ENCODE assay signal across 8 mouse cellular contexts in genomic region chr4:116220780-116221139, GRCm38 (mm10). TPM values are rescaled to one million over a fixed set of nuclear protein-coding genes. Genes with fewer than 3 reads are reported as not detected.
DNase-seq lines count a peak whose midpoint lies in the region; ATAC-seq and TF ChIP-seq lines count a peak whose summit lies in the region.

No protein-coding gene starts in this region.

- H3K9ac ChIP-seq in kidney, embryonic 14.5 days (ENCODE audit: low read depth, low read length), result peak overlapping the region; percentile 94
- peak overlapping the region; percentile 88 for H3K9ac ChIP-seq in forebrain, postnatal 0 days

- no peak for DNase-seq in kidney, postnatal 25 days
- DNase-seq in forebrain, postnatal 0 days, result no peak
- DNase-seq in frontal cortex, postnatal 14 days (ENCODE audit: low spot score in 2 of 2), result no peak
- no peak for DNase-seq in thymus, postnatal 10 days (ENCODE audit: low spot score in 2 of 2)
- no peak for DNase-seq in urinary bladder, postnatal 36 days (ENCODE audit: low spot score in 2 of 2)

- peak; percentile 71 for ATAC-seq in kidney, embryonic 14.5 days (ENCODE audit: low FRiP score, low TSS enrichment)
- ATAC-seq in forebrain, postnatal 0 days, result peak; percentile 66

- TF ChIP-seq POLR2A in bone marrow, adult 2 months (IDR thresholded peaks at IDR 0.05; ENCODE audit: borderline replicate concordance, control insufficient read depth, low read depth, low read length), result peak; percentile 46; the same call in 1 of the 2 replicates

- H3K27me3 ChIP-seq in kidney, embryonic 14.5 days (ENCODE audit: control insufficient read depth, insufficient read depth, low read length), result no peaks in the 10 kb centered on the region
- no peaks in the 10 kb centered on the region for H3K27me3 ChIP-seq in forebrain, postnatal 0 days (ENCODE audit: insufficient read depth, low read length)
- H3K27me3 ChIP-seq in megakaryocyte, embryonic 14.5 days (replicated peaks), result peaks cover 15% of the 10 kb centered on the region

- H3K9me3 ChIP-seq in kidney, embryonic 14.5 days (ENCODE audit: control insufficient read depth, low read length), result no peaks in the 10 kb centered on the region
- H3K9me3 ChIP-seq in forebrain, postnatal 0 days (ENCODE audit: low read length), result no peaks in the 10 kb centered on the region
- 0 out of 2 replicates have a peak, but pooled peaks cover under 1% of the 10 kb centered on the region for H3K9me3 ChIP-seq in megakaryocyte, embryonic 14.5 days

- peak overlapping the region; percentile 77 for H3K4me3 ChIP-seq in kidney, embryonic 14.5 days (ENCODE audit: low read length)
- peak overlapping the region; percentile 83 for H3K4me3 ChIP-seq in bone marrow, adult 2 months (replicated peaks; ENCODE audit: control insufficient read depth, low read depth, low read length)
- peak overlapping the region; percentile 84 for H3K4me3 ChIP-seq in forebrain, postnatal 0 days (ENCODE audit: low read depth, low read length)
- H3K4me3 ChIP-seq in megakaryocyte, embryonic 14.5 days (replicated peaks), result peak overlapping the region; percentile 97

- H3K36me3 ChIP-seq in kidney, embryonic 14.5 days (ENCODE audit: control insufficient read depth, insufficient read depth, low read length), result no peaks in the 10 kb centered on the region
- no peaks in the 10 kb centered on the region for H3K36me3 ChIP-seq in forebrain, postnatal 0 days (ENCODE audit: insufficient read depth)
- no peaks in the 10 kb centered on the region for H3K36me3 ChIP-seq in megakaryocyte, embryonic 14.5 days (replicated peaks; ENCODE audit: low read length)

- under 1% methylated on average over 23 of the region's 26 CpGs for WGBS in kidney, embryonic 14.5 days
- 1% methylated on average over 26 of the region's 26 CpGs for WGBS in bone marrow, adult 2 months
- 1% methylated on average over 25 of the region's 26 CpGs for WGBS in forebrain, postnatal 0 days

- peak overlapping the region; percentile 99 for H3K27ac ChIP-seq in kidney, embryonic 14.5 days (ENCODE audit: low read depth, low read length)
- peak overlapping the region; percentile 94 for H3K27ac ChIP-seq in bone marrow, adult 2 months (ENCODE audit: control insufficient read depth, insufficient read depth, low read depth, low read length, poor library complexity)
- peak overlapping the region; percentile 99 for H3K27ac ChIP-seq in forebrain, postnatal 0 days (ENCODE audit: low read depth, low read length)

- H3K4me2 ChIP-seq in kidney, embryonic 14.5 days (replicated peaks; ENCODE audit: low read depth, low read length), result peak overlapping the region; percentile 68
- peak overlapping the region; percentile 65 for H3K4me2 ChIP-seq in forebrain, postnatal 0 days (ENCODE audit: low read depth)

- H3K4me1 ChIP-seq in kidney, embryonic 14.5 days (ENCODE audit: control insufficient read depth, insufficient read depth, low read length), result peaks cover 6% of the 10 kb centered on the region; the same call in 1 of the 2 replicates
- H3K4me1 ChIP-seq in bone marrow, adult 2 months (ENCODE audit: control insufficient read depth, insufficient read depth, low read length), result no peaks in the 10 kb centered on the region
- no peaks in the 10 kb centered on the region for H3K4me1 ChIP-seq in forebrain, postnatal 0 days (ENCODE audit: insufficient read depth)
- H3K4me1 ChIP-seq in megakaryocyte, embryonic 14.5 days, result peaks cover 11% of the 10 kb centered on the region; the same call in 1 of the 2 replicates

- TF ChIP-seq CTCF in bone marrow, adult 2 months (IDR thresholded peaks at IDR 0.05; ENCODE audit: control insufficient read depth, insufficient read depth, low read length), result no peak
- TF ChIP-seq CTCF in forebrain, postnatal 0 days (IDR thresholded peaks at IDR 0.05; ENCODE audit: low read depth), result no peak

RNA-seq across cellular contexts. Expression of gene Pik3r3, which starts 0.7 kb away (rescaled TPM):
- polyA plus RNA-seq in kidney, embryonic 14.5 days (2014; fragmentation: Nextera tagmentation; extraction: Ambion mirVana), result 19.9 and 27.6 TPM in 2 replicates
- polyA plus RNA-seq in bone marrow, adult 2 months (2011; ENCODE audit: insufficient read depth, insufficient read length, low replicate concordance, missing spikeins), result 0.56 and 0.95 TPM in 2 replicates
- 41.5 and 51.3 TPM in 2 replicates for total RNA-seq in forebrain, postnatal 0 days (2014; rRNA removed)
- 21.5 and 30.8 TPM in 2 replicates for polyA plus RNA-seq in forebrain, postnatal 0 days (2015; fragmentation: Nextera tagmentation; extraction: Ambion mirVana)
- polyA plus RNA-seq in megakaryocyte, embryonic 14.5 days (2012; ENCODE audit: insufficient read depth, low replicate concordance), result 1.2 TPM in 1 of 2 replicates, not detected in the other

RNA-seq across cellular contexts. Expression of gene Gm49337, which starts 47.6 kb away (rescaled TPM):
- not detected in 2 replicates for polyA plus RNA-seq in kidney, embryonic 14.5 days (2014; fragmentation: Nextera tagmentation; extraction: Ambion mirVana)
- polyA plus RNA-seq in bone marrow, adult 2 months (2011; ENCODE audit: insufficient read depth, insufficient read length, low replicate concordance, missing spikeins), result not detected in 2 replicates
- not detected in 2 replicates for total RNA-seq in forebrain, postnatal 0 days (2014; rRNA removed)
- not detected in 2 replicates for polyA plus RNA-seq in forebrain, postnatal 0 days (2015; fragmentation: Nextera tagmentation; extraction: Ambion mirVana)
- not detected in 2 replicates for polyA plus RNA-seq in megakaryocyte, embryonic 14.5 days (2012; ENCODE audit: insufficient read depth, low replicate concordance)

RNA-seq across cellular contexts. Expression of gene 1700042G07Rik, which starts 47.6 kb away (rescaled TPM):
- not detected in 2 replicates for polyA plus RNA-seq in kidney, embryonic 14.5 days (2014; fragmentation: Nextera tagmentation; extraction: Ambion mirVana)
- not detected in 2 replicates for polyA plus RNA-seq in bone marrow, adult 2 months (2011; ENCODE audit: insufficient read depth, insufficient read length, low replicate concordance, missing spikeins)
- not detected in 2 replicates for total RNA-seq in forebrain, postnatal 0 days (2014; rRNA removed)
- not detected in 2 replicates for polyA plus RNA-seq in forebrain, postnatal 0 days (2015; fragmentation: Nextera tagmentation; extraction: Ambion mirVana)
- polyA plus RNA-seq in megakaryocyte, embryonic 14.5 days (2012; ENCODE audit: insufficient read depth, low replicate concordance), result not detected in 2 replicates

RNA-seq across cellular contexts. Expression of gene Tspan1, which starts 53.4 kb away (rescaled TPM):
- polyA plus RNA-seq in kidney, embryonic 14.5 days (2014; fragmentation: Nextera tagmentation; extraction: Ambion mirVana), result 0.50 and 0.89 TPM in 2 replicates
- not detected in 2 replicates for polyA plus RNA-seq in bone marrow, adult 2 months (2011; ENCODE audit: insufficient read depth, insufficient read length, low replicate concordance, missing spikeins)
- total RNA-seq in forebrain, postnatal 0 days (2014; rRNA removed), result 0.29 TPM in 1 of 2 replicates, not detected in the other
- 0.07 TPM in 1 of 2 replicates, not detected in the other for polyA plus RNA-seq in forebrain, postnatal 0 days (2015; fragmentation: Nextera tagmentation; extraction: Ambion mirVana)
- not detected in 2 replicates for polyA plus RNA-seq in megakaryocyte, embryonic 14.5 days (2012; ENCODE audit: insufficient read depth, low replicate concordance)
